Mouse (Mus musculus): ENCODE measurements around the gene Klb.

GRCm38 (mm10) chr5:65305516-65305915 is 42.6 kb upstream of the Klb start:
- TF ChIP-seq CTCF (IDR thresholded peaks at IDR 0.05; ENCODE audit: borderline replicate concordance, insufficient read depth, low read length), result no peak
- no peak for TF ChIP-seq POLR2A (IDR thresholded peaks at IDR 0.05; ENCODE audit: low read depth, low read length)
